Mouse (Mus musculus) MN1 (cell line): ENCODE results near the gene Zfp786.
"Not testable (repeated sequence)": the region's sequence is repeated elsewhere in the genome, so short reads cannot be mapped to it uniquely, and the experiment has no call there.

Experiments
- DNase-seq: peaks from one replicate; pipeline ENCODE4 v3.0.0-alpha.2; 2016; ENCODE audit warnings: low spot score

The Zfp786 gene

GRCm38 (mm10) chr6:47781091-47781968, 49.3 kb downstream of the Zfp786 start:
- peak; percentile 75 for DNase-seq

- peak; percentile 49 for DNase-seq
Measured at GRCm38 (mm10) chr6:47780576-47781013, 50.1 kb downstream of the Zfp786 start.

GRCm38 (mm10) chr6:47771760-47772159, 58.9 kb downstream of the Zfp786 start:
- peak; percentile 57 for DNase-seq

GRCm38 (mm10) chr6:47771113-47771512, 59.6 kb downstream of the Zfp786 start:
- not testable (repeated sequence) for DNase-seq

GRCm38 (mm10) chr6:47769861-47770260, 60.8 kb downstream of the Zfp786 start:
- DNase-seq: not testable (repeated sequence)
